16 mouse cellular contexts compared by ENCODE assay signal in the genomic region with DNA sequence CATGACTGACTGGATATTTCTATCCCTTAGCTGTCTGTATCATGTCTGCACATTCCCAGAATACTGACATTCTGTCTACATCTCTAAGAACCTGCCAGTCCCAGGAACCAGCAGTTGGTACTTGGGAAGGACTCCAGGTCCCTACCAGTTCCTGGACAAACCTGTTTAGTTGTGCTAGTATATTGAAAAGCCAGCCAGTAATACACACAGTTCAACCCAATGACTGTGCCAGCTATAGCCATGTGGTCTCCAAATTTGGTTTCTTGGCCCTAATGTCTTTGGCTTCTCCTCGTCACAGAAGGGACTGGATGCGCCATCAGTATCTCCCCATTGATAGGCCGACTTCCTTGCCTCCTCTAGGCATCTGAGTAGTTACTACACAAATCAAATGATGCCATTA. TPM values are rescaled to one million over a fixed set of nuclear protein-coding genes. Genes with fewer than 3 reads are reported as not detected.
DNase-seq lines count a peak whose midpoint lies in the region.
"Had no signal": no experiment of that assay in that cellular context is flagged by ENCODE, and none has a peak within 500 bp of the region (broad histone marks: within the 10 kb centered on the region; RNA-seq: fewer than 3 reads in every experiment).

No protein-coding gene starts in this region.

- DNase-seq in gastrocnemius, adult 8-10 months (ENCODE audit: low spot score in 2 of 2), result peak; percentile 51 to 66
- no peak for DNase-seq in gastrocnemius, postnatal 4 days (ENCODE audit: low spot score in 2 of 2)
- DNase-seq in cerebellum, adult 11-12 months, result peak; percentile 91
- DNase-seq in cerebellum, adult 9-10 months, result peak; percentile 93
- peak; percentile 59 to 84 for DNase-seq in cerebellum, postnatal 36 days
- no peak for DNase-seq in right cerebral cortex, postnatal 36 days (ENCODE audit: low spot score in 2 of 2)
- no peak for DNase-seq in frontal cortex, adult 2 months (ENCODE audit: extremely low spot score in 1 of 2, low spot score in 1 of 2)
- DNase-seq in heart, adult 8-10 months (ENCODE audit: low spot score), result no peak
- DNase-seq: adrenal gland, postnatal 14 days; forebrain, postnatal 0 days; heart, adult 11 months; kidney, adult 9 months; kidney, postnatal 14 days; lung, embryonic 14.5 days; right cerebral cortex, adult 18-20 months; right cerebral cortex, postnatal 4 days had no signal

RNA-seq across cellular contexts. Expression of a gene that starts 35.5 kb away (rescaled TPM):
- total RNA-seq in gastrocnemius, adult 8-10 months (2022), result 1 to 10 TPM; 2.8 to 6.3 (median 4.4) TPM
- total RNA-seq in gastrocnemius, postnatal 4 days (2021), result 1 to 10 TPM; 4.4 to 5.8 TPM
- polyA plus RNA-seq in frontal cortex, adult 2 months (2012; rRNA removed), result 1.7 and 2.8 TPM in 2 replicates
- total RNA-seq in heart, adult 8-10 months (2022), result 1 to 10 TPM; 5.3 to 7.3 (median 6.0) TPM

Comparison
In these comparisons a context has a peak if more than half of its experiments do, and no peak if none do; other contexts are left out.
1. DNase-seq: peak in gastrocnemius, adult 8-10 months (2 of 2), cerebellum, adult 11-12 months (single experiment), cerebellum, adult 9-10 months (single experiment) and cerebellum, postnatal 36 days (2 of 2); none in gastrocnemius, postnatal 4 days (0 of 2), right cerebral cortex, postnatal 36 days (0 of 2), frontal cortex, adult 2 months (0 of 2) and heart, adult 8-10 months (single experiment).